Mouse (Mus musculus): ENCODE data around the gene Olfr1383.
A peak's percentile ranks its signal among the peaks of the same experiment; 100 is the strongest.
"Not testable (repeated sequence)": the region's sequence is repeated elsewhere in the genome, so short reads cannot be mapped to it uniquely, and the experiment has no call there.

Olfr1383 gene

GRCm38 (mm10) chr11:49519348-49519747, at the start of gene Olfr1383:
TSS of gene Olfr1383 (plus strand) at chr11:49519648.
- no peak for DNase-seq (ENCODE audit: low read depth, low spot score)

GRCm38 (mm10) chr11:49485973-49486372, 33.5 kb upstream of the Olfr1383 start:
- no peak for DNase-seq (ENCODE audit: low read depth, low spot score)

- DNase-seq (ENCODE audit: low read depth, low spot score): not testable (repeated sequence)
These were observed 30.7 kb upstream of the Olfr1383 start, which contains the start of gene Olfr1385 for GRCm38 (mm10) chr11:49488770-49489169. TSS of gene Olfr1385 (plus strand) at chr11:49489070.

- peak; percentile 50 for DNase-seq (ENCODE audit: low read depth, low spot score)
These were observed 1.4 kb upstream of the Olfr1383 start for GRCm38 (mm10) chr11:49518086-49518485.

GRCm38 (mm10) chr11:49527947-49528346, 8.5 kb downstream of the Olfr1383 start, which contains the start of gene Olfr1382:
TSS of gene Olfr1382 (plus strand) at chr11:49528247.
- DNase-seq (ENCODE audit: low read depth, low spot score): no peak

GRCm38 (mm10) chr11:49532761-49533160, 13.3 kb downstream of the Olfr1383 start:
- no peak for DNase-seq (ENCODE audit: low read depth, low spot score)

GRCm38 (mm10) chr11:49536631-49537030, 17.2 kb downstream of the Olfr1383 start:
- DNase-seq (ENCODE audit: low read depth, low spot score): peak; percentile 70

GRCm38 (mm10) chr11:49543149-49543548, 23.7 kb downstream of the Olfr1383 start, which contains the start of gene Olfr1381:
TSS of gene Olfr1381 (plus strand) at chr11:49543449.
- not testable (repeated sequence) for DNase-seq (ENCODE audit: low read depth, low spot score)

GRCm38 (mm10) chr11:49554033-49554432, 34.6 kb downstream of the Olfr1383 start:
- peak; percentile 37 for DNase-seq (ENCODE audit: low read depth, low spot score)

- not testable (repeated sequence) for DNase-seq (ENCODE audit: low read depth, low spot score)
These were observed 37.1 kb downstream of the Olfr1383 start, which contains the start of gene Olfr1380 for GRCm38 (mm10) chr11:49556578-49556977. TSS of gene Olfr1380 (plus strand) at chr11:49556878.

- peak; percentile 12 for DNase-seq (ENCODE audit: low read depth, low spot score)
These were observed 55.6 kb downstream of the Olfr1383 start for GRCm38 (mm10) chr11:49575054-49575453.
